Mouse (Mus musculus) lung, adult 2 months (tissue): ENCODE measurements around the gene Polr3c.

Source experiments
- CTCF ChIP-seq: fragments of 200-500 bp; IDR thresholded peaks from 2 replicates; pipeline ENCODE4 v1.5.1; 2011; ENCODE audit warnings: mild to moderate bottlenecking, low read length, control low read depth; ENCODE audit not compliant: insufficient read depth
- POLR2A ChIP-seq: fragments of 200-500 bp; IDR thresholded peaks from 2 replicates; pipeline ENCODE4 v1.6.1; 2011; ENCODE audit warnings: low read depth, mild to moderate bottlenecking, control low read depth, low read length, borderline replicate concordance; ENCODE audit errors: extremely low read depth

GRCm38 (mm10) chr3:96678456-96678855 lies 49.0 kb downstream of the Polr3c start:
- no peak for TF ChIP-seq POLR2A
- no peak for TF ChIP-seq CTCF
